Mouse (Mus musculus) left cerebral cortex, adult 18-20 months (tissue): ENCODE measurements around the gene Ccdc182. TPM values are rescaled to one million over a fixed set of nuclear protein-coding genes. Genes with fewer than 3 reads are reported as not detected.

ENCODE experiments used
- DNase-seq, 2 experiments: peaks; one replicate each; pipeline ENCODE4 v3.0.0; 2021 to 2022; ENCODE audit warnings: low spot score in 2 of 2, mixed read lengths in 1 of 2
- total RNA-seq, 2 experiments: library from RNA; stranded (reverse); gene quantifications; 2 replicates each; pipeline ENCODE4 v1.2.3; 2021

The Ccdc182 gene
- total RNA-seq, 2 experiments from 2014 or later = not detected

- DNase-seq = no peak
Observed at GRCm38 (mm10) chr11:88280426-88280836, 13.4 kb upstream of the Ccdc182 start.

DNA sequence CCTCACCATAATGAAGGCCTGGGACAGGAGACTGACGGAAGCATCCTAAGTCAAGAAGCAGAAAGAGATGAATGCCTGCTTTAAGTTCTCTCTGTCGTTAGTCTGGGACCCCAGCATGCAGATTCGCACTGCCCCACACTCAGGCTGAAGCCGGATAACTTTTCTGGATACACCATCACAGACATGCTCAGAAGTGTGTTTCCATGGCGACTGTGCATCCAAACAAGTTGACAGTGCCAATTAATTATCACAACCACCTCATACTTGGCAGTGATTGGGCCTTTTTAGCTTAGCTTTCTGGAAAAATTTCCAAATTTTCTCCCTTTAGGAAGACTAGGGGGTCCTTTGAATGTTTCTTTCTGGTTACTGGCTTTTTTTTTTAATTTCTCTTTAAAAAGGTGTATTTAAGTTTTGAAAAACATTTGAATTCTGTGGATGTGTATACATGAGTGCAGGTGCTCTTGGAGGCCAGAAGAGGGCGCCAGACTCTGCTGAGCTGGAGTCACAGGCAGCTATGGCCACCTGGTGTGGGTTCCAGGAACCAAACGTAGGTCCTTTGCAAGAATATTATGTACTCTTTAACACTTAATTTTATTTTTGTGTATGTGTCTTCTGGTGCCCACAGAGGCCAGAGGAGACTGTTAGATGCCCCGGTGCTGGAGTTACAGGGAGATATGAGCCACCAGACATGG is 12.3 kb upstream of the Ccdc182 start:
- no peak for DNase-seq

DNA sequence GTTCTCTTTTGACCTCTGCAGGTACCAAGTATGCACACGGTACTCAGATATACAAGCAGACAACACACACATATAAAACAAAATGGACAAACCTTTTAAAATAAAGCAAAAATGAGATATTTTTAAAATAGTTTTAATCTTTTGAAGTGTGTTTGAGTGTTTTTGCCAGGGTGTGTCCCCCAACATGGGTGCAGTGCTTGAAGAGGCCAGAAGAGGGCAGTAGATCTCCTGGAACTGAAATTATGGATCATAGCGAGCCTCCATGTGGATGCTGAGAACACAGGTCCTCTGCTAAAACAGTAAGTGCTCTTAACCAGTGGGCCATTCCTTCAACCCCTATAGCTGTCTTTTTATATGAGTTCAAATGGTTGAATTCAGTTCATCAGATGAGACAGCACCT is 11.3 kb upstream of the Ccdc182 start:
- no peak for DNase-seq

DNA sequence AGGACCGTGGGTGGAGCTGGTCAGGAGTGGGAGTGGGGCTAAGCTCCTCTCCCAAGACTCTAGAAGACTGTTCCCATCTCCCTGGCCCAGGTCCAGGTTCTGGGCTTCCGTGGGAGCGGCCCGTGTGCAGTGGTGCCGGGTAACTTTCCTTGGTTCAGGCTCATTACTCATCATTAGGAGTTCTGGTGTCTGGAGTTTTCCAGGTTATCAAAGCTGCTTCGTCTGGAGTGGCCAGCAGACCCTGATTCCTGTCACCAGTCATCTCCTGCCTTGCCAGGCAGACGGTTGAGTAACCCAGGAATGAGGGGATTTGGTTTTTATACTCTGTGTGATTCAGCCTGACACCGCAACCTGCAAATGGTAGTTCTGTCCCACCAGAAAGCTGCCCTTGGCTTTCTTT is 7.8 kb upstream of the Ccdc182 start:
- no peak for DNase-seq

GRCm38 (mm10) chr11:88288400-88288799 is 5.5 kb upstream of the Ccdc182 start:
- DNase-seq = no peak

DNA sequence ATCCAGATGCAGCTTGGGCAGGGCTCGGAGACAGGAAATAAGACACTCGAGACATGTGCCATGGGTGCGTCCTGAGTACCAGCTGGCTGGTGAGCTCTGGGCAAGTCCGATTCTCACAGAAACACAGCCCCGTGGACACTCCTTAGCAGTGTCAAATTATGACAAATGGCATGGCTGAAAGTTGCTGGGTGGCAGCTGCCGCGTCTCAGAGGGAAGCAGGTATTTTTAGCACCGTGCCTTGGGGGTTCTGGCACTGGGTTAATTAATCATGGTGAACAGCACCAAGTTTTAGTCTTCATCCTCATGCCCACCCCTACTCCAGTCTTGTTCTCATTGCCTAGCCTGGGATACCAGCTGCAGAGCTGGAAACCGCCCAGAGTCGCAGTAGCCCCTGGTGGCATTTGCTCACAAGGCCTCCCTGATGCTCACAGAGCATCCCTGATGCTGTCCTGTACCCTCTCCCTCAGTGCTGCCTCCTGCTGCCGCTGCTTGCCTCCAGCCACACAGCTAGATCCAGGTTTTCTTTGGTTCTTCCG is 5.0 kb upstream of the Ccdc182 start:
- no peak for DNase-seq

- no peak for DNase-seq
Observed at GRCm38 (mm10) chr11:88291245-88291644, 2.6 kb upstream of the Ccdc182 start.

GRCm38 (mm10) chr11:88291688-88292087 is 2.2 kb upstream of the Ccdc182 start:
- DNase-seq = peak; percentile 12 to 15

DNA sequence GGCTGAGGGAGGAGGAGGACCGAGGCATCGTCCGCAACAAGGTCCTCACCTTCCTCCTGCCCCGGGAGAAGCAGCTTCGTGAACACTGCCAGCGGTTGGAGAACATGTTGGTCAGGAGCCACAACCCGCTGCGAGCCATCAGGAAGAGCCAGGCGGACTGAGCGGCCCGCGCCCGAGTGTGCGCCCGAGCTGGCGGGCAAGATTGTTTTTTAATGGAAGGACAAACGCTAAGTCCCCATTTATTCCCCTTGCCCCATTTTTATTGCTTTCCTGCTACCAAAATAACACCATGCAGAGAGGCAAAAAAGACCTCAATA is 494 bp downstream of the Ccdc182 start:
- DNase-seq = no peak

GRCm38 (mm10) chr11:88295298-88295697 is 1.4 kb downstream of the Ccdc182 start:
- DNase-seq = no peak

DNA sequence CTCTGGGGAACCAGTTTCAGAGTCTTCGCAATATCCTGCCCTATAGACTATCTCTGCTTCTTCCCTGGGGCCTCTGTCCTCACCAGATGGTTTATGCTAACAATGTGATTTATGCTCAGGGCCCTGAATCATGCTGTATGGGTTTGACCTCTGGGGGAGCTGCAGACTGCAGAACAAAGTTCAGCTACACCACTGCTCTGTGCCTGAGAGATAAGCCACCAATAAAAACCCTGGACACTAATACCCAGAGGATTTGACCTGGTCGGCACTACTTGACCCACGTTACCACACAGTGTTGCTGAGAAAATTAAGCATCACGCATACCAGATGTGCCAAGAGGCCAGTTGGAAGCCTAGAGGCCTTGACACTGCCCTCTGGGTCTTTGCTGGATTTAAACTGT is 3.7 kb downstream of the Ccdc182 start:
- no peak for DNase-seq

DNA sequence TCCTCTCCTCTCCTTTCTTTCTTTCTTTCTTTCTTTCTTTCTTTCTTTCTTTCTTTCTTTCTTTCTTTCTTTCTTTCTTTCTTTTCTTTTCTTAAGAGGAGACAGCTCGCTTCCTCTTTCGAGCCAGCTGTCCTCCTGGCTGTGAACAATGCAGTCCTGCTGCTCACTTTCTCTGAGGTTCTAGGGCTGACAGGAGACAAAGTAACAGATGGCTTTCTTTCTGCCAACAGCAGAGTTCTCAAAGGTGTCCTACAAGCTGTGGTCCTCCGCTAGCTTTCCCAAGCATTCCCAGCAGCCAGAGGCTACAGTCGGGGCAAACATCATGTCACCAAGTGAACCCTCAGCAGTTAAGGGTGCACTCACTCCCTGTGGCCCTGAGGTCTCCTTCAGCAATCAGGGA is 5.5 kb downstream of the Ccdc182 start:
- no peak for DNase-seq

GRCm38 (mm10) chr11:88301619-88302018 is 7.8 kb downstream of the Ccdc182 start:
- no peak for DNase-seq

DNA sequence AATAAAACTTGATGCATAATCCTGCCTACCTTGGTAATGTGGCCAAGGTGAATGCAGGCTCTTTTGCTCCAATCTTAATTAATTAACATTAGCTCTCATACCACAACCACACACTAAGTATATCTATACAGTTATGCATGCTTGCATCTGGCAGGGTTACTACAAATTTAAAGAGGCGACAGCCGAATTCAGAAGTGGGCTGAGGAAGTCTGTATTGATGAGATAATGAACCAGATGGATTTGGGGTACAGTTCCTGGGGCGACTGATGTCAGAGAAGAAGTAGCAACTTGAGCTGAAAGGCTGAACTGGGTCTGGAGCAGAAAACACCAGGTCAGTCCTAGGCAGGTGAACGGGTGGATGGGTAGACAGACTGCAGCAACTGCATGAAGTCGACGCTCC is 11.9 kb downstream of the Ccdc182 start:
- DNase-seq = no peak

GRCm38 (mm10) chr11:88307616-88308543 is 14.0 kb downstream of the Ccdc182 start:
- DNase-seq = no peak

DNA sequence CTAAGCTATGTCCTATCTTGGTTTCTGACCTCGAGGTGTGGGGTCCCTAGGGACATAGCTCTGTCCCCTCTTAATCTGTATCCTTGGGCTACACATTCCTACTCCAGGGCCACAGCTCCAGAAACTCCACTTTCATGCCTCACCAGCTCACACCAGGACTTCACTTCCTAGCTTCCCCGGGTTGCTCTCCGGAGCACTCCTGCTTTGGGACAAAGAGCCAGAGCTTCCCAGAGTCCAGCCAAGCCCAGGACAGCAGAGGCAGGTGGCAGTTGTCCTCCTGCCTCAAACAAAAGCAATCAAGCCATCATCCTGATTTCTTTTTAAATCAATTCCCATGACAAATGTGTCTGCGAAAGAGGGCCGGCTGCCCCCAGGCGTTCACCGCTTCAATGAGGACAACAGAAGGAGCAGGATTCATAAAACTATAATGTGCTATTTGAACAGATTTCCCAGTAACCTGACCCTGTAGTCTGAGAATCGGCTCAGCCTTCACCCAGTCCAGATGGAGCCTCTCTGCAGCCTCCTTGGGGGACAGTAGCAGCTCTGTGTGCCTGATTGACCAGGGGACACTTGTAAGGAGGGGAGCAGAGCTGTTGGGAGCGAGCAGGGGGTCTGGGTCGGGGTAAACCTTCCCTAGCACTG is 15.3 kb downstream of the Ccdc182 start:
- no peak for DNase-seq

- DNase-seq = no peak
Observed at GRCm38 (mm10) chr11:88310773-88311172, 16.9 kb downstream of the Ccdc182 start.

DNA sequence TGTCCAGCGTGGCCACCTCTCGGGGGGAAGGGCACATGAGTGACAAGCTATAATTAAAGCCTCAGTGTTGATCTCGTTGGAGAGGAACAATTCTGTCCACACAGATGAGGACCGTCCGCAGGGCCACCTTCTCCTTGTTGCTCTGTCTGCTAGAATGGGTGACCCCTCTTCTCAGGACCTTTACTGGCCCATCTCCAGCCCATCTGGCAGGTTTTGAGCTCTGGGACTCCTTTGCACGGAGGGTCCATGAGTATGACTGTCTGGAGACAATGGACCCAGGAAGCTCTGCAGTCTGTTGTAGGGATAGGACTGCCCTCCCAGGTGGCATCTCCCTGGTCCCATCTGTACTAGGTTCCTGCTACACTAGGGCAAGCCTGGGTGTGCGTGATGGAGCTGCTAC is 17.7 kb downstream of the Ccdc182 start:
- DNase-seq = no peak

- no peak for DNase-seq
Observed at GRCm38 (mm10) chr11:88313512-88313911, 19.7 kb downstream of the Ccdc182 start.

DNA sequence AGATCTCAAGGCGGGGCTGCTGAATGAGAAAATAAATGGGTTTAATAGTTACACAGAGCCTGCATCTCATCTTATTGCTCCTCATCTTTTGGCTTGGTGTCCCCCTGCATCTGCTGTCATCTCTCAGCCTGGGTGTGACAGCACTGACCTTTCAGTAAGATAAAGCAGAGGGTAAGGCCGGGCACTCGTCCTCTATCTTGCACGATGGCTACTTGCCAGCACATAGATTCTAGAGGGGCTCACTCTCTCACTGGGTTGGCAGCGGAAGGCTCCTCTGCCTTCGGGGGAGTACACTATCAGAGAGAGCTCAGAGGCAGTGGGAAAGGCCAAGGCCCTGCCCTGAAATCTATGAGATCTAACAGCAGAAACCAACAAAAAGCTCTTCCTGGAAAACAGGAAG is 20.6 kb downstream of the Ccdc182 start:
- no peak for DNase-seq

GRCm38 (mm10) chr11:88315393-88315792 is 21.5 kb downstream of the Ccdc182 start:
- DNase-seq = no peak

- DNase-seq = no peak
Observed at GRCm38 (mm10) chr11:88318850-88319249, 25.0 kb downstream of the Ccdc182 start.
